Mouse (Mus musculus) kidney, postnatal 10 days (tissue): ENCODE data around the gene Ckap4.

Source experiments
- DNase-seq: peaks from one replicate; pipeline ENCODE4 v3.0.0; 2021; ENCODE audit warnings: mixed read lengths

The Ckap4 gene

GRCm38 (mm10) chr10:84533912-84534671 lies at the start of gene Ckap4:
TSS of gene Ckap4 (minus strand) at chr10:84534062.
- DNase-seq, result peak; percentile 89

GRCm38 (mm10) chr10:84582236-84582635 lies 48.4 kb upstream of the Ckap4 start:
- no peak for DNase-seq

GRCm38 (mm10) chr10:84581191-84581590 lies 47.3 kb upstream of the Ckap4 start:
- no peak for DNase-seq

GRCm38 (mm10) chr10:84579527-84579926 lies 45.7 kb upstream of the Ckap4 start:
- no peak for DNase-seq

- no peak for DNase-seq
Observed at GRCm38 (mm10) chr10:84578738-84579137, 44.9 kb upstream of the Ckap4 start.

GRCm38 (mm10) chr10:84577071-84577727 lies 43.3 kb upstream of the Ckap4 start:
- DNase-seq, result peak; percentile 88

- DNase-seq, result peak; percentile 96
Observed at GRCm38 (mm10) chr10:84576395-84577070, 42.7 kb upstream of the Ckap4 start, which contains the start of gene Tcp11l2. TSS of gene Tcp11l2 (plus strand) at chr10:84576626.

GRCm38 (mm10) chr10:84576029-84576394 lies 42.1 kb upstream of the Ckap4 start:
- no peak for DNase-seq

- no peak for DNase-seq
Observed at GRCm38 (mm10) chr10:84573671-84574420, 40.0 kb upstream of the Ckap4 start.

GRCm38 (mm10) chr10:84571052-84571639 lies 37.3 kb upstream of the Ckap4 start:
- DNase-seq, result no peak

GRCm38 (mm10) chr10:84564427-84564826 lies 30.6 kb upstream of the Ckap4 start:
- no peak for DNase-seq

GRCm38 (mm10) chr10:84562567-84563554 lies 29.0 kb upstream of the Ckap4 start:
- DNase-seq, result peak; percentile 44

GRCm38 (mm10) chr10:84562121-84562520 lies 28.3 kb upstream of the Ckap4 start:
- no peak for DNase-seq

- no peak for DNase-seq
Observed at GRCm38 (mm10) chr10:84559986-84560385, 26.1 kb upstream of the Ckap4 start.

- no peak for DNase-seq
Observed at GRCm38 (mm10) chr10:84558511-84558910, 24.6 kb upstream of the Ckap4 start.

- DNase-seq, result no peak
Observed at GRCm38 (mm10) chr10:84556120-84556519, 22.3 kb upstream of the Ckap4 start.

GRCm38 (mm10) chr10:84554291-84555009 lies 20.6 kb upstream of the Ckap4 start:
- peak; percentile 61 for DNase-seq

GRCm38 (mm10) chr10:84552477-84552876 lies 18.6 kb upstream of the Ckap4 start:
- DNase-seq, result no peak

- no peak for DNase-seq
Observed at GRCm38 (mm10) chr10:84551846-84552245, 18.0 kb upstream of the Ckap4 start.

- no peak for DNase-seq
Observed at GRCm38 (mm10) chr10:84549920-84550293, 16.0 kb upstream of the Ckap4 start.
